Mouse (Mus musculus): ENCODE data around the gene Angptl2. TPM values are rescaled to one million over a fixed set of nuclear protein-coding genes. Genes with fewer than 3 reads are reported as not detected.

Gene Angptl2
- polyA plus RNA-seq, 1 experiment from 2014 or later = 18.2 TPM

GRCm38 (mm10) chr2:33179171-33179929, 36.5 kb upstream of the Angptl2 start:
- Histone ChIP-seq H3K27me3 (no peaks in the 10 kb centered on the region), H3K36me3 (no peaks in the 10 kb centered on the region), H3K4me1 (replicated peaks) (peaks cover 42% of the 10 kb centered on the region), H3K9ac (peak overlapping the region; percentile 38), H3K4me3 (no peak overlapping the region), H3K4me2 (no peak overlapping the region), H3K9me3 (no peaks in the 10 kb centered on the region), H3K27ac (replicated peaks) (peak overlapping the region; percentile 71)
- WGBS = 52% methylated on average over 14 of the region's 14 CpGs
- ATAC-seq (ENCODE audit: low read depth) = peak; percentile 51; the same call in 1 of the 2 replicates

GRCm38 (mm10) chr2:33179930-33180630, 35.8 kb upstream of the Angptl2 start:
- Histone ChIP-seq H3K27me3 (no peaks in the 10 kb centered on the region), H3K9me3 (no peaks in the 10 kb centered on the region), H3K4me2 (no peak overlapping the region), H3K4me1 (replicated peaks) (peaks cover 42% of the 10 kb centered on the region), H3K27ac (replicated peaks) (peak overlapping the region; percentile 71), H3K9ac (no peak overlapping the region), H3K4me3 (no peak overlapping the region), H3K36me3 (no peaks in the 10 kb centered on the region)
- ATAC-seq (ENCODE audit: low read depth) = no peak
- 47% methylated on average over 16 of the region's 16 CpGs for WGBS

- H3K4me1 ChIP-seq (replicated peaks) = peaks cover 45% of the 10 kb centered on the region
- no peaks in the 10 kb centered on the region for H3K9me3 ChIP-seq
- H3K4me3 ChIP-seq = no peak overlapping the region
- no peaks in the 10 kb centered on the region for H3K36me3 ChIP-seq
- H3K4me2 ChIP-seq = no peak overlapping the region
- no peak overlapping the region for H3K27ac ChIP-seq (replicated peaks)
- WGBS = 89% methylated on average over 7 of the region's 7 CpGs
- H3K9ac ChIP-seq = no peak overlapping the region
- H3K27me3 ChIP-seq = no peaks in the 10 kb centered on the region
- ATAC-seq (ENCODE audit: low read depth) = no peak
These were observed 32.5 kb upstream of the Angptl2 start for GRCm38 (mm10) chr2:33183321-33183720.

GRCm38 (mm10) chr2:33184641-33185040, 31.2 kb upstream of the Angptl2 start:
- no peak overlapping the region for H3K4me2 ChIP-seq
- H3K4me1 ChIP-seq (replicated peaks) = peaks cover 38% of the 10 kb centered on the region
- no peak for ATAC-seq (ENCODE audit: low read depth)
- H3K9ac ChIP-seq = no peak overlapping the region
- 79% methylated on average over 10 of the region's 10 CpGs for WGBS
- H3K27me3 ChIP-seq = no peaks in the 10 kb centered on the region
- H3K4me3 ChIP-seq = no peak overlapping the region
- no peaks in the 10 kb centered on the region for H3K36me3 ChIP-seq
- H3K27ac ChIP-seq (replicated peaks) = no peak overlapping the region; the same call in 1 of the 2 replicates
- H3K9me3 ChIP-seq = no peaks in the 10 kb centered on the region

GRCm38 (mm10) chr2:33185258-33185657, 30.6 kb upstream of the Angptl2 start:
- Histone ChIP-seq H3K9me3 (no peaks in the 10 kb centered on the region), H3K4me2 (no peak overlapping the region), H3K27me3 (no peaks in the 10 kb centered on the region), H3K9ac (no peak overlapping the region), H3K27ac (replicated peaks) (no peak overlapping the region; the same call in 1 of the 2 replicates), H3K4me3 (no peak overlapping the region), H3K4me1 (replicated peaks) (peaks cover 34% of the 10 kb centered on the region), H3K36me3 (no peaks in the 10 kb centered on the region)
- 72% methylated on average over 7 of the region's 7 CpGs for WGBS
- ATAC-seq (ENCODE audit: low read depth) = no peak; the same call in 1 of the 2 replicates

- no peak overlapping the region for H3K27ac ChIP-seq (replicated peaks)
- no peaks in the 10 kb centered on the region for H3K27me3 ChIP-seq
- peaks cover 35% of the 10 kb centered on the region for H3K4me1 ChIP-seq (replicated peaks)
- no peak overlapping the region for H3K4me3 ChIP-seq
- no peaks in the 10 kb centered on the region for H3K9me3 ChIP-seq
- no peak overlapping the region for H3K9ac ChIP-seq
- H3K36me3 ChIP-seq = no peaks in the 10 kb centered on the region
- ATAC-seq (ENCODE audit: low read depth) = no peak
- 73% methylated on average over 7 of the region's 7 CpGs for WGBS
- no peak overlapping the region for H3K4me2 ChIP-seq
These were observed 29.4 kb upstream of the Angptl2 start for GRCm38 (mm10) chr2:33186505-33186904.

GRCm38 (mm10) chr2:33187874-33188273, 28.0 kb upstream of the Angptl2 start:
- Histone ChIP-seq H3K27me3 (no peaks in the 10 kb centered on the region), H3K4me1 (replicated peaks) (peaks cover 35% of the 10 kb centered on the region), H3K9me3 (no peaks in the 10 kb centered on the region), H3K4me3 (no peak overlapping the region), H3K27ac (replicated peaks) (no peak overlapping the region), H3K36me3 (no peaks in the 10 kb centered on the region), H3K4me2 (no peak overlapping the region), H3K9ac (no peak overlapping the region)
- no peak for ATAC-seq (ENCODE audit: low read depth)
- WGBS = 79% methylated on average over 2 of the region's 2 CpGs

GRCm38 (mm10) chr2:33188925-33189670, 26.8 kb upstream of the Angptl2 start:
- no peak overlapping the region for H3K4me3 ChIP-seq
- H3K27ac ChIP-seq (replicated peaks) = no peak overlapping the region
- H3K36me3 ChIP-seq = no peaks in the 10 kb centered on the region
- H3K9me3 ChIP-seq = no peaks in the 10 kb centered on the region
- H3K4me2 ChIP-seq = no peak overlapping the region
- no peak overlapping the region for H3K9ac ChIP-seq
- 74% methylated on average over 6 of the region's 6 CpGs for WGBS
- no peaks in the 10 kb centered on the region for H3K27me3 ChIP-seq
- H3K4me1 ChIP-seq (replicated peaks) = peaks cover 35% of the 10 kb centered on the region
- ATAC-seq (ENCODE audit: low read depth) = no peak

- no peak overlapping the region for H3K9ac ChIP-seq
- H3K27ac ChIP-seq (replicated peaks) = no peak overlapping the region
- 80% methylated on average over 3 of the region's 3 CpGs for WGBS
- no peak overlapping the region for H3K4me2 ChIP-seq
- H3K9me3 ChIP-seq = no peaks in the 10 kb centered on the region
- H3K36me3 ChIP-seq = no peaks in the 10 kb centered on the region
- no peak for ATAC-seq (ENCODE audit: low read depth)
- H3K4me1 ChIP-seq (replicated peaks) = peaks cover 35% of the 10 kb centered on the region
- no peaks in the 10 kb centered on the region for H3K27me3 ChIP-seq
- no peak overlapping the region for H3K4me3 ChIP-seq
These were observed 25.9 kb upstream of the Angptl2 start for GRCm38 (mm10) chr2:33189976-33190375.

- Histone ChIP-seq H3K9me3 (no peaks in the 10 kb centered on the region), H3K36me3 (no peaks in the 10 kb centered on the region), H3K27ac (replicated peaks) (no peak overlapping the region), H3K4me3 (no peak overlapping the region), H3K4me1 (replicated peaks) (peaks cover 30% of the 10 kb centered on the region), H3K27me3 (no peaks in the 10 kb centered on the region), H3K4me2 (no peak overlapping the region), H3K9ac (no peak overlapping the region)
- no peak for ATAC-seq (ENCODE audit: low read depth)
- WGBS = 77% methylated on average over 14 of the region's 14 CpGs
These were observed 15.4 kb upstream of the Angptl2 start for GRCm38 (mm10) chr2:33200368-33201068.

GRCm38 (mm10) chr2:33203284-33203683, 12.6 kb upstream of the Angptl2 start:
- H3K9me3 ChIP-seq = no peaks in the 10 kb centered on the region
- H3K4me1 ChIP-seq (replicated peaks) = peaks cover 51% of the 10 kb centered on the region
- no peaks in the 10 kb centered on the region for H3K27me3 ChIP-seq
- ATAC-seq (ENCODE audit: low read depth) = no peak
- H3K4me3 ChIP-seq = no peak overlapping the region
- H3K27ac ChIP-seq (replicated peaks) = 0 out of 2 replicates have a peak overlapping the region, but pooled peaks have one; percentile 6
- WGBS = 55% methylated on average over 6 of the region's 6 CpGs
- H3K4me2 ChIP-seq = no peak overlapping the region
- H3K9ac ChIP-seq = no peak overlapping the region
- no peaks in the 10 kb centered on the region for H3K36me3 ChIP-seq
